Mouse (Mus musculus) hindbrain, postnatal 0 days (tissue): ENCODE measurements around the gene Tgfbr2. TPM values are rescaled to one million over a fixed set of nuclear protein-coding genes. Genes with fewer than 3 reads are reported as not detected.
A peak's percentile ranks its signal among the peaks of the same experiment; 100 is the strongest.

ENCODE experiments used
- ATAC-seq: fragments of 200-750 bp; cut with Nextera tagmentation; 2 replicates; pipeline ENCODE4 v1.8.0; 2017; ENCODE audit warnings: mild to moderate bottlenecking, moderate TSS enrichment, moderate library complexity
- DNase-seq: peaks from one replicate; pipeline ENCODE4 v3.0.0-alpha.2; 2015; ENCODE audit warnings: low spot score
- H3K27ac ChIP-seq: fragments of 300-500 bp; sonication (generic); 2 replicates; pipeline ENCODE4 v1.5.1; 2014; ENCODE audit warnings: mild to moderate bottlenecking
- H3K27me3 ChIP-seq: fragments of 300-500 bp; sonication (generic); 2 replicates; pipeline ENCODE4 v1.6.1; 2014; ENCODE audit warnings: low read length, mixed read lengths; ENCODE audit not compliant: insufficient read depth
- H3K36me3 ChIP-seq: fragments of 300-500 bp; sonication (generic); 2 replicates; pipeline ENCODE4 v1.6.1; 2014; ENCODE audit warnings: low read length, mixed read lengths; ENCODE audit not compliant: insufficient read depth
- H3K4me1 ChIP-seq: fragments of 300-500 bp; sonication (generic); 2 replicates; pipeline ENCODE4 v1.6.1; 2014; ENCODE audit warnings: antibody characterized with exemption, low read length, mixed read lengths; ENCODE audit not compliant: insufficient read depth
- H3K4me2 ChIP-seq: fragments of 300-500 bp; sonication (generic); 2 replicates; pipeline ENCODE4 v1.6.1; 2014; ENCODE audit warnings: low read depth, mild to moderate bottlenecking, low read length, moderate library complexity, mixed read lengths
- H3K4me3 ChIP-seq: fragments of 300-500 bp; sonication (generic); 2 replicates; pipeline ENCODE4 v1.5.1; 2014; ENCODE audit warnings: low read length
- H3K9ac ChIP-seq: fragments of 300-500 bp; sonication (generic); replicated peaks from 2 replicates; pipeline ENCODE4 v1.6.1; 2014; ENCODE audit warnings: mild to moderate bottlenecking, low read length, moderate library complexity, mixed read lengths
- H3K9me3 ChIP-seq: fragments of 300-500 bp; sonication (generic); 2 replicates; pipeline ENCODE4 v1.6.1; 2016; ENCODE audit warnings: low read length, mixed read lengths
- CTCF ChIP-seq: IDR thresholded peaks from 2 replicates; pipeline ENCODE4 v1.5.1; 2016; ENCODE audit warnings: antibody characterized with exemption, control low read depth, low read depth
- WGBS: fragments of 180-500 bp; shearing (Covaris S2); extraction: QIAGEN DNeasy Blood & Tissue Kit; methylation state at CpG from one replicate; pipeline ENCODE4 v1.1.7; 2014; 5-methylcytosine and 5-hydroxymethylcytosine counted together
- polyA plus RNA-seq: library from polyadenylated mRNA; unstranded; fragments of >200 nt; fragmentation: Nextera tagmentation; extraction: Ambion mirVana; gene quantifications from 2 replicates; pipeline ENCODE4 v1.2.1, GENCODE M21; 2015
- total RNA-seq: library from RNA; depleted of rRNA; stranded (reverse); fragments of >200 nt; gene quantifications from 2 replicates; pipeline ENCODE4 v1.2.3, GENCODE M21; 2014

Gene Tgfbr2
- total and polyA plus RNA-seq, 2 experiments from 2014 or later, result 7.7 to 21.7 TPM

DNA sequence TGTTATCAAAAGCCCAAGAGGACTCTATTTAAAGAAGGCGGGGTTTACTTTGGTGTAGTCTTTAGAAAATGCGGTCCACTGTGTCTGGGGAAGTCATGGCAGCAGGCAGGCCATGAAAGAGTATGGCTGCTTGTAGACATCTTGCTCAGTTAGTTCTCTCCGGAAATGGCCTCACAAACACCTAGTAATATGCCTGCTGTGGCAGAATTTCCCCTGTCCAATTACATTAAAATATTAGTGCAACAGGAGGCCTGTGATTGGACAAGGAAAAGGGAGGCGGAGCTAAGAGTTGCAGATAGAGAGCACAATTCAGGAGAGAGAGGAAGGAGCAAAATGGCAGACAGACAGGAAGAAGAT is 45.0 kb upstream of the Tgfbr2 start:
- Histone ChIP-seq H3K9me3 (no peaks in the 10 kb centered on the region), H3K4me1 (no peaks in the 10 kb centered on the region), H3K27ac (no peak overlapping the region), H3K36me3 (no peaks in the 10 kb centered on the region), H3K27me3 (no peaks in the 10 kb centered on the region; the same call in 1 of the 2 replicates), H3K4me3 (no peak overlapping the region), H3K9ac (no peak overlapping the region), H3K4me2 (no peak overlapping the region)
- DNase-seq, result no peak
- no peak for TF ChIP-seq CTCF
- WGBS, result 93% methylated on average over 4 of the region's 4 CpGs
- ATAC-seq, result no peak

- no peak overlapping the region for H3K4me3 ChIP-seq
- no peak overlapping the region for H3K4me2 ChIP-seq
- ATAC-seq, result no peak
- H3K27ac ChIP-seq, result no peak overlapping the region
- no peaks in the 10 kb centered on the region for H3K9me3 ChIP-seq
- no peaks in the 10 kb centered on the region for H3K36me3 ChIP-seq
- TF ChIP-seq CTCF, result no peak
- no peak overlapping the region for H3K9ac ChIP-seq
- no peak for DNase-seq
- H3K4me1 ChIP-seq, result no peaks in the 10 kb centered on the region
- no peaks in the 10 kb centered on the region for H3K27me3 ChIP-seq
- 77% methylated on average over 9 of the region's 9 CpGs for WGBS
Measured at GRCm38 (mm10) chr9:116219234-116220158, 44.3 kb upstream of the Tgfbr2 start.

DNA sequence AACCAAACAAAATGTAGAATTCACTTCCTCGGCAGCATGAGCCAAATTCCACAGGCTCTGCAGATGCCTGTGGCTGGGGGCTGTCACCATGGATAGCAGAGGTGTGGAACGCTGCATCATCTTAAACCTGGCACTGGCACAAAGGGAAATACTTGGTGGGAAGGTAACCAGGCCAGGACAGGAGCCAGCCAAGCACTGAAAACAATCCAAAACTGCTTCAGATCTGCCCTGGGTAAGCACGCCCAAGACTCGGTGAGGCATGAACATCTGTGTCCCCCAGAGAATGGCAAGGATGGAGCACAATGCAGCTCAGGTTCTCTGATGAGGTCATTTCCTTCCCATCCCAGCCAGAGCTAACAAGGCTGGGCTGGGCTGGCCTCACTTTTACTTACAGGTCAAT is 43.6 kb upstream of the Tgfbr2 start:
- Histone ChIP-seq H3K4me3 (no peak overlapping the region), H3K9me3 (no peaks in the 10 kb centered on the region), H3K9ac (no peak overlapping the region), H3K36me3 (no peaks in the 10 kb centered on the region), H3K27me3 (no peaks in the 10 kb centered on the region), H3K27ac (no peak overlapping the region), H3K4me2 (no peak overlapping the region), H3K4me1 (no peaks in the 10 kb centered on the region)
- WGBS, result 26% methylated on average over 4 of the region's 4 CpGs
- no peak for DNase-seq
- 0 out of 2 replicates have a peak, but pooled peaks have one; percentile 27 for ATAC-seq
- no peak for TF ChIP-seq CTCF

GRCm38 (mm10) chr9:116217099-116217498 is 41.9 kb upstream of the Tgfbr2 start:
- H3K27ac ChIP-seq, result no peak overlapping the region
- H3K9ac ChIP-seq, result no peak overlapping the region
- DNase-seq, result no peak
- ATAC-seq, result no peak
- H3K4me3 ChIP-seq, result no peak overlapping the region
- H3K4me1 ChIP-seq, result no peaks in the 10 kb centered on the region
- WGBS, result 90% methylated on average over 7 of the region's 7 CpGs
- H3K27me3 ChIP-seq, result no peaks in the 10 kb centered on the region
- H3K9me3 ChIP-seq, result no peaks in the 10 kb centered on the region
- no peak overlapping the region for H3K4me2 ChIP-seq
- TF ChIP-seq CTCF, result no peak
- no peaks in the 10 kb centered on the region for H3K36me3 ChIP-seq

DNA sequence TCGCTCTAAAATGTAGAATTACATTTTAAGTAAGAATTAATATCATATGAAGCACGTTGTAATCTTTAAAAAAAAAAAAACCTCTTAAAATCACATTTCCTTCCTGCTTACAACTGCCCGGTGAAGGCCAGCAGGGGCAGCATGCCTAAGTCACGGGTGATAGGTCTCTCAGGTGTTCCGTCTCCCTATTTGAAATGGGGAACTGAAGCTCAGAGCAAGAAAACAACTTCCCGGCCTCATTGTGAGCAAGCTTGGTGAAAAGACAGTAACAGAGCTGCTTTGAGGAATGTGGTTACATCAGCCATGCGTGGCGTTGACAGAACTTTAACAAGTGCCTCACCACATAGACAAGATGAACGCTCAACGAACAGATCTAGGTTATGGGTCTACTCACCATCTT is 41.5 kb upstream of the Tgfbr2 start:
- no peak for TF ChIP-seq CTCF
- 88% methylated on average over 10 of the region's 10 CpGs for WGBS
- Histone ChIP-seq H3K9ac (no peak overlapping the region), H3K9me3 (no peaks in the 10 kb centered on the region), H3K4me2 (no peak overlapping the region), H3K27me3 (no peaks in the 10 kb centered on the region), H3K36me3 (no peaks in the 10 kb centered on the region), H3K4me3 (no peak overlapping the region), H3K27ac (no peak overlapping the region), H3K4me1 (no peaks in the 10 kb centered on the region)
- ATAC-seq, result no peak
- DNase-seq, result no peak

GRCm38 (mm10) chr9:116214296-116214695 is 39.1 kb upstream of the Tgfbr2 start:
- Histone ChIP-seq H3K4me1 (no peaks in the 10 kb centered on the region), H3K4me3 (no peak overlapping the region), H3K4me2 (no peak overlapping the region), H3K27ac (no peak overlapping the region), H3K27me3 (no peaks in the 10 kb centered on the region), H3K36me3 (no peaks in the 10 kb centered on the region), H3K9ac (no peak overlapping the region), H3K9me3 (no peaks in the 10 kb centered on the region)
- ATAC-seq, result no peak
- no peak for DNase-seq
- WGBS, result 80% methylated on average over 6 of the region's 6 CpGs
- TF ChIP-seq CTCF, result no peak

GRCm38 (mm10) chr9:116212915-116213619 is 37.9 kb upstream of the Tgfbr2 start:
- no peak overlapping the region for H3K4me2 ChIP-seq
- ATAC-seq (no peak), DNase-seq (no peak)
- no peaks in the 10 kb centered on the region for H3K4me1 ChIP-seq
- H3K27ac ChIP-seq, result no peak overlapping the region
- 52% methylated on average over 8 of the region's 8 CpGs for WGBS
- no peak for TF ChIP-seq CTCF
- no peak overlapping the region for H3K4me3 ChIP-seq
- H3K9ac ChIP-seq, result no peak overlapping the region
- no peaks in the 10 kb centered on the region for H3K27me3 ChIP-seq
- H3K36me3 ChIP-seq, result no peaks in the 10 kb centered on the region
- H3K9me3 ChIP-seq, result no peaks in the 10 kb centered on the region
